Mouse (Mus musculus): ENCODE results near the gene Pip4k2b. TPM values are rescaled to one million over a fixed set of nuclear protein-coding genes. Genes with fewer than 3 reads are reported as not detected.
A peak's percentile ranks its signal among the peaks of the same experiment; 100 is the strongest.

The Pip4k2b gene
- polyA plus RNA-seq, 1 experiment from 2014 or later = 0.86 TPM

DNA sequence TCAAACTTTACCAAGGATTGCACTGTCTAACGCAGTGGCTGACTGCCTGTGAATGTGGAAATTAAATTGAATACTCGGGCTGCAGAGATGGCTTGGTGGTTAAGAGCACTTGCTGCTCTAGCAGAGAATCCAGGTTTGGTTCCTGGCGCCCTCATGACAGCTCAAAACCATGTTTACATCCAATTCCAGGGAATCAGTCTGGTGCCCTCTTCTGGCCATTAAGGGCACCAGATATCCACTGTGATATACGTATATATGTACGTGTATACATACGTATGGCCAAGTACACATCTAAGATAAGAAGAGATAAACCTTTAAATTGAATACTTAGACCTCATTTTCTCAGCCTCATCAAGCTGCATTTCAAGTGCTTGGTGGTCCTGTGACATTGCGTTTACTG is 78.3 kb downstream of the Pip4k2b start:
- ATAC-seq (no peak), DNase-seq (ENCODE audit: low spot score) (peak; percentile 11)
- H3K9ac ChIP-seq (replicated peaks; ENCODE audit: low read depth) = no peak overlapping the region
- no peak overlapping the region for H3K4me3 ChIP-seq (ENCODE audit: low read depth, low read length)
- 0 out of 2 replicates have a peak, but pooled peaks cover 5% of the 10 kb centered on the region for H3K27me3 ChIP-seq (replicated peaks; ENCODE audit: insufficient read depth, low read length)
- WGBS = 81% methylated on average over 7 of the region's 7 CpGs
- H3K4me2 ChIP-seq (replicated peaks; ENCODE audit: low read depth, low read length) = no peak overlapping the region
- H3K27ac ChIP-seq (ENCODE audit: low read length) = no peak overlapping the region
- H3K4me1 ChIP-seq (ENCODE audit: insufficient read depth, low read depth, low read length) = peaks cover 17% of the 10 kb centered on the region
- H3K36me3 ChIP-seq (ENCODE audit: insufficient read depth, low read length) = 0 out of 2 replicates have a peak, but pooled peaks cover 4% of the 10 kb centered on the region
- no peaks in the 10 kb centered on the region for H3K9me3 ChIP-seq (ENCODE audit: low read length)
- TF ChIP-seq CTCF (IDR thresholded peaks at IDR 0.05) (peak; percentile 65), EP300 (IDR thresholded peaks at IDR 0.05) (no peak)

DNA sequence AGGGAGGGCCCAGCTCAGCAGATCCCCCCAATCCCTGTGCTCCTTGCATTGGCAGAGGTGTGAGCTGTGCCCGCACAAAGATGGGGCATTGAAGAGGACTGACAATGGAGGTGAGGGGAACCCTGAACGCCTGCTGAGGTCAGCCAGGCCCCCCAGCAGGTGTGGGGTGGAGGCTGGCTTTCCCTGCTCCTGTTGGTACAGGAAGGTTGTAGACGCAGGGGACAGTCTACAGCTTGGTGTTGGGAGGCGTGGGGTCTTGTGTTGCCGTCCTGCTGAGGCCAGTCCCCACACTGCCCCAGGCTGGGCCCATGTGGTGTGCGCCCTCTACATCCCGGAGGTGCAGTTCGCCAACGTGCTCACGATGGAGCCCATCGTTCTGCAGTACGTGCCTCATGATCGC is 79.1 kb downstream of the Pip4k2b start:
- 84% methylated on average over 13 of the region's 13 CpGs for WGBS
- no peaks in the 10 kb centered on the region for H3K36me3 ChIP-seq (ENCODE audit: insufficient read depth, low read length)
- H3K4me1 ChIP-seq (ENCODE audit: insufficient read depth, low read depth, low read length) = peaks cover 24% of the 10 kb centered on the region
- H3K27me3 ChIP-seq (replicated peaks; ENCODE audit: insufficient read depth, low read length) = 0 out of 2 replicates have a peak, but pooled peaks cover 5% of the 10 kb centered on the region
- no peak overlapping the region for H3K9ac ChIP-seq (replicated peaks; ENCODE audit: low read depth)
- no peaks in the 10 kb centered on the region for H3K9me3 ChIP-seq (ENCODE audit: low read length)
- H3K4me2 ChIP-seq (replicated peaks; ENCODE audit: low read depth, low read length) = no peak overlapping the region; the same call in 1 of the 2 replicates
- no peak for ATAC-seq
- DNase-seq (ENCODE audit: low spot score) = no peak
- no peak for TF ChIP-seq EP300 (IDR thresholded peaks at IDR 0.05)
- TF ChIP-seq CTCF (IDR thresholded peaks at IDR 0.05) = 0 out of 2 replicates have a peak, but pooled peaks have one; percentile 5
- H3K4me3 ChIP-seq (ENCODE audit: low read depth, low read length) = no peak overlapping the region
- no peak overlapping the region for H3K27ac ChIP-seq (ENCODE audit: low read length)

Small RNA genes within 50 kb of the gene (microRNA-seq; reads per million reads assigned to microRNA genes)
- gene Mir6927 (not detected), gene Mir8102 (not detected)

Other genes starting within 250 kb of the Pip4k2b start
- gene 4933428G20Rik, start 244.4 kb downstream of the Pip4k2b start, polyA plus RNA-seq (2015; fragmentation: Nextera tagmentation; extraction: Ambion mirVana) = 0.32 and 0.42 TPM in 2 replicates
- gene Srcin1, start 168.5 kb downstream of the Pip4k2b start, polyA plus RNA-seq (2015; fragmentation: Nextera tagmentation; extraction: Ambion mirVana) = 0.36 and 0.45 TPM in 2 replicates
- 3.5 and 4.1 TPM in 2 replicates for gene Epop, start 115.0 kb downstream of the Pip4k2b start, polyA plus RNA-seq (2015; fragmentation: Nextera tagmentation; extraction: Ambion mirVana)
- 3.0 and 3.5 TPM in 2 replicates for gene Mllt6, start 81.3 kb downstream of the Pip4k2b start, polyA plus RNA-seq (2015; fragmentation: Nextera tagmentation; extraction: Ambion mirVana)
- 59.1 and 63.8 TPM in 2 replicates for gene Cisd3, start 58.9 kb downstream of the Pip4k2b start, polyA plus RNA-seq (2015; fragmentation: Nextera tagmentation; extraction: Ambion mirVana)
- 10.5 TPM in 2 replicates for gene Pcgf2, start 44.2 kb downstream of the Pip4k2b start, polyA plus RNA-seq (2015; fragmentation: Nextera tagmentation; extraction: Ambion mirVana)
- 350 and 419 TPM in 2 replicates for gene Psmb3, start 41.3 kb downstream of the Pip4k2b start, polyA plus RNA-seq (2015; fragmentation: Nextera tagmentation; extraction: Ambion mirVana)
- 12.7 and 13.2 TPM in 2 replicates for gene Cwc25, start 21.9 kb upstream of the Pip4k2b start, polyA plus RNA-seq (2015; fragmentation: Nextera tagmentation; extraction: Ambion mirVana)
- not detected in 2 replicates for gene 1700001P01Rik, start 31.2 kb upstream of the Pip4k2b start, polyA plus RNA-seq (2015; fragmentation: Nextera tagmentation; extraction: Ambion mirVana)
- gene Rpl23, start 37.7 kb upstream of the Pip4k2b start, polyA plus RNA-seq (2015; fragmentation: Nextera tagmentation; extraction: Ambion mirVana) = 464 and 478 TPM in 2 replicates
- gene Lasp1, start 54.3 kb upstream of the Pip4k2b start, polyA plus RNA-seq (2015; fragmentation: Nextera tagmentation; extraction: Ambion mirVana) = 96.4 and 107 TPM in 2 replicates
- gene B230217C12Rik, start 96.1 kb upstream of the Pip4k2b start, polyA plus RNA-seq (2015; fragmentation: Nextera tagmentation; extraction: Ambion mirVana) = 1.3 and 1.5 TPM in 2 replicates
- gene Fbxo47, start 139.4 kb upstream of the Pip4k2b start, polyA plus RNA-seq (2015; fragmentation: Nextera tagmentation; extraction: Ambion mirVana) = 0.08 and 0.29 TPM in 2 replicates
- gene Plxdc1, start 241.7 kb upstream of the Pip4k2b start, polyA plus RNA-seq (2015; fragmentation: Nextera tagmentation; extraction: Ambion mirVana) = 1.7 TPM in 2 replicates

Data from lung, postnatal 0 days (tissue).